Mouse (Mus musculus): ENCODE measurements around the gene Slc17a7. TPM values are rescaled to one million over a fixed set of nuclear protein-coding genes. Genes with fewer than 3 reads are reported as not detected.

Slc17a7 gene
- total RNA-seq, 2 experiments from 2014 or later = 3.6 to 4.3 TPM

- peak; percentile 73 for DNase-seq
- intact Hi-C loops (cut with DNase I; ENCODE audit: low total_unique reads) = no loop called here
Measured at GRCm38 (mm10) chr7:45191803-45192363, 28.1 kb downstream of the Slc17a7 start.

GRCm38 (mm10) chr7:45192585-45193310 lies 29.0 kb downstream of the Slc17a7 start:
- no peak for DNase-seq
- intact Hi-C loops (cut with DNase I; ENCODE audit: low total_unique reads) = no loop called here

- intact Hi-C loops (cut with DNase I; ENCODE audit: low total_unique reads) = no loop called here
- peak; percentile 40 for DNase-seq
Measured at GRCm38 (mm10) chr7:45193406-45193805, 29.7 kb downstream of the Slc17a7 start.

DNA sequence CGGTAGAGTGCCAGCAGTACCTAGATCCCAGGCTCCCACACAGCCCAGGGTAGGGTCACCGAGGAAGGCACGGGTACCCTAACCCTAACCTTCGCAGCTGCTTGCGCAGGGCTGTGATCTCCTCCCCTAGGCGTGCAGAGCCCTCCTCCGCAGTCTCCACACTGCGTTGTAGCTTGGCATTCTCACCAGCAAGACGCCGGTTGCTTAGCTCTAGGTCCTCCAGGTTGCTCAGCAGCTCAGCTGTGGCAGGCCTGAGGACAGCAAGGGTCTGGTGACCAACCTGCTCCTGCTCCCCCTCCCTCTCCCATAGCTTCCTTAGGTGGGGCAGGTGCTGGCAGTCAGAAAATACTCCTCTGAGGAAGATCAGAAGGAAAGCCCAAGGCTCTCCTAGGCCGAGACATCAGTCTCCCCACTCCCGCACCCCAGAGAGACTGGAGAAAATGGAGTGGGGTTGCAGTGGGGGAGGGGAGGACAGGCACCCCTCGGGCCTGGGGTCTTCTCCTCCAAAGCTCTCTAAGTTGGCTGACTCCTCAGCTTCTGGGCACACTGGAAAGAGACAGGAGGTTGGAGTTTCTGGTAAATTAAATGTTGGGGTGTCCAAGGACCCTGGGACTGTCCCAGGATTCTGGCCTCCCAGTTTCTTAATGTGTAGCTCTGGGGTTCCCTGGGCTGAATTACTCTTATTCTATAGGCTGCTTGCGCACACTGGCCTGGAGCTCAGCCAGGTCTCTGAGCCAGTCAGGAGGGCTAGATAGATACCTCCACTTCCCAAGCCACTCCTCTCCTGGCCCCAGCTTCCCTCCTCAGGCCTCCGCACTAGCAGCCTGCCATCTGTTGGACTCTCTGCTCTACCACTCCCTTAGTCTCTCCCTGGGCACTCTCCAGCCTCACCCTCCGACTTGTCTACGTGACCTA lies 30.4 kb downstream of the Slc17a7 start:
- DNase-seq = no peak
- intact Hi-C loops (cut with DNase I; ENCODE audit: low total_unique reads) = no loop called here

DNA sequence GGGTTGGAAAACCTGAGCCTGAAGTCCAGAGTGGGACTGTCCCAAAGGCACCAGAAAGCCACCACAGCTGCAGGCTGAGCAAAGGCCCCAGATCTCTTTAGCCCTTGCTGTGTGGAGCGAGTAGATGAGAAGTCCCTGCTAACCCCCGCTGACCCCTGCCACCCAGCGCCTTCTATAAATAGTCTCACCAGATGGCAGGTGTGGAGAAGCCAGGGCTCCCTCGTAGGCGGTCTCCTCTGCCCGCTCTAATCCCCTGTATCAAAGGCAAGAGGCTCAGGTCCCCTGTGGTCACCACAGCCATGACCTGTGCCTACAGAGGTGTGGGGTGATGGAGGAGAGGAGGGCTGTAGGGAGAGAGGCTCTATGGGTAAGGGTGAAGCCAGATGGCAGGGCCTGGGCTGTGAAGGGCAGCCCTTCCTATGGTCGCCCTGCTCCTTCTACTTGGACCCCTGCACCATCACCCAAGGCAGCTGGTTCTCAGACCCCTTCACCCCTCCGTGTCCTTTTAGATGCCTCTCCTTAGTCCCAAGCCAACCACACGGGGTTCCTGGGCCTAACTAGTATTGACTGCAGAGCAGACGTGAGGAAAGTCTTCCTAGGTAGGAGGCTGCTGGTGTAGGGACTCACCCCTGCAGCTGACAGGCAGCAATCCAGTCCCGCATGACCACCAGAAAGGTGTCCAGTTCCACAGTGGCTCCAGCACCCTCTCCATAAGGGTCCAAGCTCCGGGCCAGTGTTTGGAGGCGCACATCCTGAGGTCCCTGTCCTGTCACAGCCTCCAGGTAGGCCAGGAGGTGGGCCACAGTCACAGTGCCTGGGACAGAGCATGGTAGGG lies 31.8 kb downstream of the Slc17a7 start:
- intact Hi-C loops (cut with DNase I; ENCODE audit: low total_unique reads) = no loop called here
- peak; percentile 50 for DNase-seq

- DNase-seq = no peak
- intact Hi-C loops (cut with DNase I; ENCODE audit: low total_unique reads) = no loop called here
Measured at GRCm38 (mm10) chr7:45196176-45196535, 32.4 kb downstream of the Slc17a7 start.

GRCm38 (mm10) chr7:45196994-45197393 lies 33.2 kb downstream of the Slc17a7 start:
- intact Hi-C loops (cut with DNase I; ENCODE audit: low total_unique reads) = no loop called here
- DNase-seq = no peak

GRCm38 (mm10) chr7:45198435-45198834 lies 34.7 kb downstream of the Slc17a7 start:
- DNase-seq = peak; percentile 80
- intact Hi-C loops (cut with DNase I; ENCODE audit: low total_unique reads) = no loop called here

GRCm38 (mm10) chr7:45198961-45199360 lies 35.2 kb downstream of the Slc17a7 start:
- DNase-seq = no peak
- intact Hi-C loops (cut with DNase I; ENCODE audit: low total_unique reads) = no loop called here

DNA sequence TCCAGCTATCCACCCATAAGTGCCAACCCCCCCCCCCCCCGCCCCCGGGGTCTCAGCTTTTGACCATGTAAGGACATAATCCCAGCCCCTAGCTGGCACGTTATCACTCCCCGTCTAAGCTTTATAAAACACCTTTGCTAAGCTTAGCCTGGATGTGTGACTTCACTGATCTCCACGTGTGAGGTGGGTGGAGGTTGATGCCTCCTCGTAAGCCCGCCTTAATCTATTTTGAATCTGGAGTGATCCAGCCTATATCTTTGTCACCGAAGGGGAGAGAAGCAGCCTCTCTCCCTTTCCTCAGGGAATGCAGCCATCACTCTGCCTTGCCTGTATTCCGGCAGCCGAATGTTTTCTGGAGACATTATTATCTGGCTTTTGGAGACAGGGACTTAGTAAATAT lies 38.9 kb downstream of the Slc17a7 start:
- intact Hi-C loops (cut with DNase I; ENCODE audit: low total_unique reads) = no loop called here
- DNase-seq = no peak

DNA sequence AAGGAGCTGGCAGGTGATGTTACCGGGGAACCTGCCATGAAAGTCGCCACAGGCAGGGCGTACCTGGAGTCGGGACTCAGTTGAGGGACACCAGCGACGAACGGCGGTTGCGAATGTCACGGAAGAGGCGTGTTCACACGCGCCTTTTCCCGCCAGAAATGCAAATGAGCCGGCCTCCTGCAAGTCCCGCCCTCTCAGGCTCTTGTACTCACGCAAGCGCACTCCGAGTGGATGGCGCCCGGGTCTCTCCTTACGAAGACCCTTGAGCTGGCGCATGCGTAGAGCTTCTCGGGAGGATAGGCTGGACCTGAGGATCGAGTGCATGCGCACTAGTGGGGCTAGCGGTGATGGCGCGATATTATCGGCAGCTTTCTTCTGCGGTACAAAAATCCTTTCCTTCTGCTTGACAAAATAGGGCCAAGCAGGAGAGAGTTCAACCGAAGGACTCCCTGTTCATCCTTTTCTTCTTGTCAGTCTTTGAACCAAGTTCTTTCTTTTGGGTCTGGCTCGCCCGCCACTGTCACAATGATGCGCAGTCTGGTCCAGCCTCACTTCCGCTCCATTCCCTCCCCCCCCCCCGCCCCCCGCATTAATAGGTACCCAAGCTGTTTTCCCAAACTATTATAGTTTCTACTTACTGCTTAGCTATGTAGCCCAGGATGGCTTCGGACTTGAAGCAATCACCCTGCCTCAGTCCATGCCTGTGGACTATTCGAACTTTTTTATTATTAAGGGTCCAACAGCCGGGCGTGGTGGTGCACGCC lies 40.8 kb downstream of the Slc17a7 start, which contains the start of gene Ccdc155:
Ccdc155 (minus strand) TSS at position 513 of the 764 bp plus-strand sequence.
- intact Hi-C loops (cut with DNase I; ENCODE audit: low total_unique reads) = no loop called here
- DNase-seq = peak; percentile 89

DNA sequence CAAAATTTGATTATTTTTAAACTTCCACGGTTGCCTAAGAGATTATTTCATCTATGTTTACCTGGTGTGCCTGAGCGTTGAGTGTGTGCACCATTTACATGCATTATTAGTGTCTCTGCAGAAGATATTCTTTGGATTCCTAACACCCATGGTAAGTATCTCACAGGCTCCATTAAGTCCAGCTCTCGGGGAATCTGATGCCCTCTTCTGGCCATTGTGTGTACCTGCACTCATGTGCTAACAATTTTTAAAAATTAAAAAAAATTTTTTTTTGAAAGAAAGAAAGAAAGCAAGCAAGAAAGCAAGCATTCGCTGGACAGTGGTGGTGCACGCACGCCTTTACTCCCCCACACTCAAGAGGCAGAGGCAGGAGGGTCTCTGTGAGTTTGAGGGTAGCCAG lies 44.5 kb downstream of the Slc17a7 start:
- no peak for DNase-seq
- intact Hi-C loops (cut with DNase I; ENCODE audit: low total_unique reads) = no loop called here

GRCm38 (mm10) chr7:45211070-45211469 lies 47.3 kb downstream of the Slc17a7 start:
- intact Hi-C loops (cut with DNase I; ENCODE audit: low total_unique reads) = no loop called here
- DNase-seq = no peak

DNA sequence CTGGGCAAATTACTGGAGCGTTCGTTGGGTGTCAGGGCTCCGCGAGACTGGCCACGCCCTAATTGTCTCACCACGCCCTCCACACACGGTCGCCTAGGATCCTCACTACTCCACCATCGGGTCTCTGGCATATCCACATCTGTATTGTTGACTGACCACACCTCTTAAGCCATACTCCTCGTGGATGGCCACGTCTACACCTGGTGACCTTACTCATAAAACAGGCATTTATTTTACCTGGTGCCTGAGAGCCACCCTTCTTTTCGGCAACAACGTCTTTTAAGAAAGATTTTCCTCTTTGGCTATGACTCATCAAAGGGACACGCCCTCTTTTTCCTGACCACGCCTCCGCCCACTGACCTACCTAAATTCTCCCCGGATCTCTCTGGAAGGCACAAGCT lies 48.1 kb downstream of the Slc17a7 start, which contains the start of gene Dkkl1:
Dkkl1 (minus strand) TSS at position 297 of the 401 bp plus-strand sequence.
- DNase-seq = no peak
- intact Hi-C loops (cut with DNase I; ENCODE audit: low total_unique reads) = no loop called here

- no peak for DNase-seq
- intact Hi-C loops (cut with DNase I; ENCODE audit: low total_unique reads) = no loop called here
Measured at GRCm38 (mm10) chr7:45212356-45212755, 48.6 kb downstream of the Slc17a7 start.

GRCm38 (mm10) chr7:45213708-45214107 lies 50.0 kb downstream of the Slc17a7 start:
- DNase-seq = no peak
- intact Hi-C loops (cut with DNase I; ENCODE audit: low total_unique reads) = no loop called here

DNA sequence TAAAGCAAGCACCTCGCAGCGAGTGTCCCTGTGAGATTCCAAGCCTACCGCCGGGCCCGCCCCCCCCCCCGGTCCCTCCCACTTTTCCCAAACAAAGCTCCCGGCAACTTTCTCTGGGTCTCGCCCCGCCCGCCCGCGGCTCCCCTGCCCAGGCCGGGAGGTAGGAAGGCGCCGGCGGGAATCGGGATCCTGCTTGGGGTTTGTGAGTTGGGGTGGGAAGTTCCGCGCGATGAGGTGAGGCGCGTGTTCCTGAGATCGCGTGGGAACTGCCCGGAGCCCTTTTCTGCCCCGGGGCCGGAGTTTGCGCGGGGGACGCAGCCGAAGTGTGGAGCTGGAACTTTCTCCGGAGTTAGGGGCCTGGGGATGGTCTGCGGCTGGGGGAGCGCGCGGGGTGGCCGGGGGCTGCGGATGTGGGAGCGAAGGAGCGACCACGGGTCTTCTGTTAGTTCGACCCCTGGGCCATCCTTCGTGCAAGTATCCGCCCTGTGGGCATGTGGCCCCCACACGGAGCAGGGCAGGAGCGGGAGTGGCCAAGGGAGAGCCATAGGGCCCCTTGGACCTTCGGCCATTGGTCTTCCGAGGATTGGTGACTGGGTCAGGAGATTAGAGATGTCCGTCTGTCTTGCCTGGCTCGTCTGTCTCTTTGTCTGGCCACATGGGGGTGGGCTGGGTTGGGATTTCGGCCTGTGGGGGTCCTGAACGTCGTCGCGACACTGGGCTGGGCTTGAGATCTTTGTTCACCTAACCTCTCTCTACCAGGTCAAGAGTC lies 52.1 kb downstream of the Slc17a7 start, which contains the start of gene Tead2:
Tead2 (plus strand) TSS at position 81 of the 769 bp plus-strand sequence.
- intact Hi-C loops (cut with DNase I; ENCODE audit: low total_unique reads) = no loop called here

More for the DNA sequence above, 52.1 kb downstream of the Slc17a7 start, which contains the start of gene Tead2:
- DNase-seq = peak; percentile 51

Measured in gastrocnemius, postnatal 14 days (tissue).